Mouse (Mus musculus): ENCODE results near the gene Trpm7.

- no peak for TF ChIP-seq GATA1 (IDR thresholded peaks at IDR 0.05; ENCODE audit: borderline replicate concordance, low read length)
- no peak for TF ChIP-seq FLI1 (IDR thresholded peaks at IDR 0.05; ENCODE audit: low read length)
These were observed 16.3 kb upstream of the Trpm7 start for GRCm38 (mm10) chr2:126892316-126892715.
